Mouse (Mus musculus): ENCODE results near the gene Trp53i13.

- TF ChIP-seq CTCF (IDR thresholded peaks at IDR 0.05) (no peak), POLR2A (IDR thresholded peaks at IDR 0.05; ENCODE audit: insufficient read depth, low read depth, low read length) (no peak), EP300 (IDR thresholded peaks at IDR 0.05; ENCODE audit: insufficient read depth, low read depth, low read length) (no peak)
Measured at GRCm38 (mm10) chr11:77490451-77490850, 25.3 kb downstream of the Trp53i13 start.

Measured in heart, adult 2 months (tissue).